Mouse (Mus musculus): ENCODE data around the gene Prg3.

GRCm38 (mm10) chr2:85036507-85037046 lies 48.6 kb downstream of the Prg3 start:
- TF ChIP-seq ZNF384 (IDR thresholded peaks at IDR 0.05; ENCODE audit: low read depth, low read length): no peak
- no peak for TF ChIP-seq HCFC1 (IDR thresholded peaks at IDR 0.05; ENCODE audit: borderline replicate concordance, insufficient read depth, low read length)

All from ES-E14 (cell line).